Mouse (Mus musculus) embryonic facial prominence, embryonic 15.5 days (tissue): ENCODE results near the gene Mast4. TPM values are rescaled to one million over a fixed set of nuclear protein-coding genes. Genes with fewer than 3 reads are reported as not detected.

ENCODE experiments used
- ATAC-seq: fragments of 200-750 bp; cut with Nextera tagmentation; 2 replicates; pipeline ENCODE4 v1.8.0; 2017; ENCODE audit warnings: low read depth, moderate TSS enrichment; ENCODE audit not compliant: insufficient number of reproducible peaks, low FRiP score, low TSS enrichment
- H3K27ac ChIP-seq: fragments of 300-500 bp; sonication (generic); replicated peaks from 2 replicates; pipeline ENCODE4 v1.5.1; 2015; ENCODE audit warnings: mild to moderate bottlenecking, inconsistent platforms
- H3K27me3 ChIP-seq: fragments of 300-500 bp; sonication (generic); 2 replicates; pipeline ENCODE4 v1.6.1; 2015; ENCODE audit warnings: inconsistent platforms
- H3K36me3 ChIP-seq: fragments of 300-500 bp; sonication (generic); 2 replicates; pipeline ENCODE4 v1.6.1; 2015; ENCODE audit warnings: mild to moderate bottlenecking, inconsistent platforms
- H3K4me1 ChIP-seq: fragments of 300-500 bp; sonication (generic); 2 replicates; pipeline ENCODE4 v1.6.1; 2015; ENCODE audit warnings: inconsistent platforms
- H3K4me2 ChIP-seq: fragments of 300-500 bp; sonication (generic); replicated peaks from 2 replicates; pipeline ENCODE4 v1.6.1; 2015; ENCODE audit warnings: mild to moderate bottlenecking, inconsistent platforms
- H3K4me3 ChIP-seq: fragments of 300-500 bp; sonication (generic); replicated peaks from 2 replicates; pipeline ENCODE4 v1.5.1; 2015; ENCODE audit warnings: mild to moderate bottlenecking, inconsistent platforms
- H3K9ac ChIP-seq: fragments of 300-500 bp; sonication (generic); 2 replicates; pipeline ENCODE4 v1.6.1; 2015; ENCODE audit warnings: inconsistent platforms
- H3K9me3 ChIP-seq: fragments of 300-500 bp; sonication (generic); replicated peaks from 2 replicates; pipeline ENCODE4 v1.6.1; 2016; ENCODE audit warnings: inconsistent platforms
- WGBS: fragments of 180-500 bp; shearing (Covaris S2); methylation state at CpG from one replicate; pipeline ENCODE4 v1.1.7; 2015; 5-methylcytosine and 5-hydroxymethylcytosine counted together
- polyA plus RNA-seq: library from polyadenylated mRNA; unstranded; fragments of >200 nt; fragmentation: Nextera tagmentation; extraction: Ambion mirVana; gene quantifications from 2 replicates; pipeline ENCODE4 v1.2.1, GENCODE M21; 2015

Mast4 gene
- polyA plus RNA-seq, 1 experiment from 2014 or later = 30.2 TPM

- no peak overlapping the region for H3K9ac ChIP-seq
- no peaks in the 10 kb centered on the region for H3K9me3 ChIP-seq
- H3K4me2 ChIP-seq = no peak overlapping the region
- no peak for ATAC-seq
- H3K27me3 ChIP-seq = no peaks in the 10 kb centered on the region
- H3K4me1 ChIP-seq = peaks cover 40% of the 10 kb centered on the region
- H3K4me3 ChIP-seq = no peak overlapping the region
- H3K27ac ChIP-seq = no peak overlapping the region
- H3K36me3 ChIP-seq = no peaks in the 10 kb centered on the region
Observed at GRCm38 (mm10) chr13:102896322-102896721, 438.0 kb downstream of the Mast4 start.

GRCm38 (mm10) chr13:102895894-102896293, 438.4 kb downstream of the Mast4 start:
- no peak for ATAC-seq
- Histone ChIP-seq H3K36me3 (no peaks in the 10 kb centered on the region), H3K9ac (no peak overlapping the region), H3K27ac (no peak overlapping the region), H3K9me3 (no peaks in the 10 kb centered on the region), H3K4me2 (no peak overlapping the region), H3K4me3 (no peak overlapping the region), H3K4me1 (peaks cover 38% of the 10 kb centered on the region), H3K27me3 (no peaks in the 10 kb centered on the region)
- WGBS = 70% methylated on average over 6 of the region's 6 CpGs

- peak; percentile 11; the same call in 1 of the 2 replicates for ATAC-seq
- Histone ChIP-seq H3K9me3 (no peaks in the 10 kb centered on the region), H3K9ac (no peak overlapping the region), H3K27me3 (no peaks in the 10 kb centered on the region), H3K4me3 (no peak overlapping the region), H3K36me3 (no peaks in the 10 kb centered on the region), H3K27ac (peak overlapping the region; percentile 28), H3K4me1 (peaks cover 38% of the 10 kb centered on the region), H3K4me2 (no peak overlapping the region; the same call in 1 of the 2 replicates)
- WGBS = 35% methylated on average over 15 of the region's 15 CpGs
Observed at GRCm38 (mm10) chr13:102894287-102895234, 439.7 kb downstream of the Mast4 start.

- no peak overlapping the region for H3K27ac ChIP-seq
- H3K4me1 ChIP-seq = peaks cover 41% of the 10 kb centered on the region
- no peaks in the 10 kb centered on the region for H3K27me3 ChIP-seq
- H3K4me2 ChIP-seq = no peak overlapping the region
- no peak overlapping the region for H3K4me3 ChIP-seq
- no peak overlapping the region for H3K9ac ChIP-seq
- no peaks in the 10 kb centered on the region for H3K9me3 ChIP-seq
- H3K36me3 ChIP-seq = no peaks in the 10 kb centered on the region
- WGBS = 86% methylated on average over 3 of the region's 3 CpGs
- ATAC-seq = no peak
Observed at GRCm38 (mm10) chr13:102892783-102893182, 441.5 kb downstream of the Mast4 start.

- Histone ChIP-seq H3K27ac (no peak overlapping the region), H3K4me1 (peaks cover 29% of the 10 kb centered on the region), H3K9ac (no peak overlapping the region), H3K27me3 (no peaks in the 10 kb centered on the region), H3K4me3 (no peak overlapping the region), H3K36me3 (no peaks in the 10 kb centered on the region), H3K4me2 (no peak overlapping the region), H3K9me3 (no peaks in the 10 kb centered on the region)
- 76% methylated on average over 10 of the region's 10 CpGs for WGBS
- no peak for ATAC-seq
Observed at GRCm38 (mm10) chr13:102889989-102890388, 444.3 kb downstream of the Mast4 start.

GRCm38 (mm10) chr13:102889537-102889936, 444.8 kb downstream of the Mast4 start:
- Histone ChIP-seq H3K36me3 (no peaks in the 10 kb centered on the region), H3K9ac (no peak overlapping the region), H3K27ac (0 out of 2 replicates have a peak overlapping the region, but pooled peaks have one; percentile 24), H3K27me3 (no peaks in the 10 kb centered on the region), H3K9me3 (no peaks in the 10 kb centered on the region), H3K4me3 (no peak overlapping the region), H3K4me2 (no peak overlapping the region), H3K4me1 (peaks cover 24% of the 10 kb centered on the region)
- 76% methylated on average over 13 of the region's 13 CpGs for WGBS
- no peak for ATAC-seq

GRCm38 (mm10) chr13:102888895-102889490, 445.3 kb downstream of the Mast4 start:
- no peaks in the 10 kb centered on the region for H3K36me3 ChIP-seq
- peaks cover 19% of the 10 kb centered on the region; the same call in 1 of the 2 replicates for H3K4me1 ChIP-seq
- H3K27me3 ChIP-seq = no peaks in the 10 kb centered on the region
- peak overlapping the region; percentile 24 for H3K27ac ChIP-seq
- no peaks in the 10 kb centered on the region for H3K9me3 ChIP-seq
- no peak overlapping the region for H3K9ac ChIP-seq
- WGBS = 57% methylated on average over 15 of the region's 15 CpGs
- no peak overlapping the region; the same call in 1 of the 2 replicates for H3K4me2 ChIP-seq
- no peak overlapping the region for H3K4me3 ChIP-seq
- no peak for ATAC-seq

- Histone ChIP-seq H3K4me1 (0 out of 2 replicates have a peak, but pooled peaks cover 16% of the 10 kb centered on the region), H3K27me3 (no peaks in the 10 kb centered on the region), H3K4me2 (no peak overlapping the region), H3K27ac (peak overlapping the region; percentile 53; the same call in 1 of the 2 replicates), H3K9ac (no peak overlapping the region), H3K4me3 (no peak overlapping the region), H3K9me3 (no peaks in the 10 kb centered on the region), H3K36me3 (no peaks in the 10 kb centered on the region)
- no peak for ATAC-seq
- WGBS = 58% methylated on average over 8 of the region's 8 CpGs
Observed at GRCm38 (mm10) chr13:102888211-102888610, 446.1 kb downstream of the Mast4 start.

- Histone ChIP-seq H3K36me3 (no peaks in the 10 kb centered on the region), H3K4me2 (no peak overlapping the region), H3K27ac (no peak overlapping the region), H3K9ac (no peak overlapping the region), H3K9me3 (no peaks in the 10 kb centered on the region), H3K27me3 (no peaks in the 10 kb centered on the region), H3K4me1 (0 out of 2 replicates have a peak, but pooled peaks cover 16% of the 10 kb centered on the region), H3K4me3 (no peak overlapping the region)
- 92% methylated on average over 13 of the region's 13 CpGs for WGBS
- no peak for ATAC-seq
Observed at GRCm38 (mm10) chr13:102887534-102887933, 446.8 kb downstream of the Mast4 start.

GRCm38 (mm10) chr13:102886788-102887187, 447.5 kb downstream of the Mast4 start:
- no peak overlapping the region for H3K4me3 ChIP-seq
- H3K27ac ChIP-seq = no peak overlapping the region
- H3K4me1 ChIP-seq = 0 out of 2 replicates have a peak, but pooled peaks cover 16% of the 10 kb centered on the region
- 72% methylated on average over 8 of the region's 8 CpGs for WGBS
- no peaks in the 10 kb centered on the region for H3K36me3 ChIP-seq
- H3K9ac ChIP-seq = no peak overlapping the region
- ATAC-seq = no peak
- no peaks in the 10 kb centered on the region for H3K9me3 ChIP-seq
- no peaks in the 10 kb centered on the region for H3K27me3 ChIP-seq
- no peak overlapping the region for H3K4me2 ChIP-seq

- no peak for ATAC-seq
- no peak overlapping the region for H3K4me2 ChIP-seq
- no peaks in the 10 kb centered on the region for H3K36me3 ChIP-seq
- H3K27ac ChIP-seq = no peak overlapping the region
- no peaks in the 10 kb centered on the region for H3K27me3 ChIP-seq
- WGBS = 79% methylated on average over 4 of the region's 4 CpGs
- 0 out of 2 replicates have a peak, but pooled peaks cover 16% of the 10 kb centered on the region for H3K4me1 ChIP-seq
- H3K9ac ChIP-seq = no peak overlapping the region
- H3K9me3 ChIP-seq = no peaks in the 10 kb centered on the region
- H3K4me3 ChIP-seq = no peak overlapping the region
Observed at GRCm38 (mm10) chr13:102886147-102886546, 448.1 kb downstream of the Mast4 start.
